Mouse (Mus musculus): ENCODE data around the gene Fam124a.
"Not testable (repeated sequence)": the region's sequence is repeated elsewhere in the genome, so short reads cannot be mapped to it uniquely, and the experiment has no call there.

Fam124a gene

GRCm38 (mm10) chr14:62575862-62576261 is 20.3 kb downstream of the Fam124a start:
- peak; percentile 64 to 66 for DNase-seq

- no peak for DNase-seq
Observed at GRCm38 (mm10) chr14:62580945-62581344, 25.4 kb downstream of the Fam124a start.

- DNase-seq = no peak
Observed at GRCm38 (mm10) chr14:62581768-62582167, 26.2 kb downstream of the Fam124a start.

GRCm38 (mm10) chr14:62584637-62585036 is 29.1 kb downstream of the Fam124a start:
- DNase-seq = no peak

- DNase-seq = no peak
Observed at GRCm38 (mm10) chr14:62585338-62585737, 29.8 kb downstream of the Fam124a start.

GRCm38 (mm10) chr14:62600109-62600522 is 44.6 kb downstream of the Fam124a start:
- no peak for DNase-seq

- DNase-seq = no peak
Observed at GRCm38 (mm10) chr14:62602271-62602670, 46.7 kb downstream of the Fam124a start.

GRCm38 (mm10) chr14:62602869-62603268 is 47.3 kb downstream of the Fam124a start:
- no peak for DNase-seq

- DNase-seq = peak; percentile 45 to 48
Observed at GRCm38 (mm10) chr14:62607791-62608196, 52.3 kb downstream of the Fam124a start.

- no peak for DNase-seq
Observed at GRCm38 (mm10) chr14:62609904-62610303, 54.4 kb downstream of the Fam124a start.

GRCm38 (mm10) chr14:62622393-62622792 is 66.9 kb downstream of the Fam124a start:
- DNase-seq = no peak

- peak; percentile 84 for DNase-seq
Observed at GRCm38 (mm10) chr14:62627951-62628350, 72.4 kb downstream of the Fam124a start.

GRCm38 (mm10) chr14:62637436-62638344 is 82.2 kb downstream of the Fam124a start:
- no peak for DNase-seq

GRCm38 (mm10) chr14:62638345-62638702 is 82.8 kb downstream of the Fam124a start:
- DNase-seq = no peak

GRCm38 (mm10) chr14:62639111-62639510 is 83.6 kb downstream of the Fam124a start:
- no peak for DNase-seq

GRCm38 (mm10) chr14:62639551-62639950 is 84.0 kb downstream of the Fam124a start:
- DNase-seq = no peak

- peak; percentile 23 to 25 for DNase-seq
Observed at GRCm38 (mm10) chr14:62640396-62640795, 84.9 kb downstream of the Fam124a start.

- not testable (repeated sequence) for DNase-seq
Observed at GRCm38 (mm10) chr14:62642368-62642767, 86.8 kb downstream of the Fam124a start.

- DNase-seq = no peak
Observed at GRCm38 (mm10) chr14:62648405-62648804, 92.9 kb downstream of the Fam124a start.

- no peak for DNase-seq
Observed at GRCm38 (mm10) chr14:62650376-62650775, 94.8 kb downstream of the Fam124a start.

GRCm38 (mm10) chr14:62651771-62652170 is 96.2 kb downstream of the Fam124a start:
- DNase-seq = no peak

- no peak for DNase-seq
Observed at GRCm38 (mm10) chr14:62655996-62656395, 100.5 kb downstream of the Fam124a start.

GRCm38 (mm10) chr14:62657469-62657868 is 101.9 kb downstream of the Fam124a start:
- no peak for DNase-seq
